Comparison of ENCODE assay signal across 21 mouse cellular contexts in genomic region chr1:143646219-143646618, GRCm38 (mm10). TPM values are rescaled to one million over a fixed set of nuclear protein-coding genes. Genes with fewer than 3 reads are reported as not detected.
DNase-seq lines count a peak whose midpoint lies in the region; ATAC-seq and TF ChIP-seq lines count a peak whose summit lies in the region.
"Had no signal": no experiment of that assay in that cellular context is flagged by ENCODE, and none has a peak within 500 bp of the region (broad histone marks: within the 10 kb centered on the region; RNA-seq: fewer than 3 reads in every experiment).

No protein-coding gene starts in this region.

- no peak for ATAC-seq in forebrain, embryonic 16.5 days
- no peak for ATAC-seq in neural tube, embryonic 13.5 days (ENCODE audit: low read depth)
- ATAC-seq in midbrain, postnatal 0 days (ENCODE audit: low FRiP score) = no peak
- ATAC-seq: forebrain, embryonic 14.5 days; intestine, embryonic 15.5 days; lung, postnatal 0 days had no signal

- no peaks in the 10 kb centered on the region for H3K27me3 ChIP-seq in forebrain, embryonic 16.5 days (replicated peaks; ENCODE audit: control insufficient read depth, insufficient read depth, low read length)
- H3K27me3 ChIP-seq in forebrain, embryonic 10.5 days (ENCODE audit: poor library complexity, severe bottlenecking) = no peaks in the 10 kb centered on the region
- H3K27me3 ChIP-seq in neural tube, embryonic 13.5 days = no peaks in the 10 kb centered on the region
- no peaks in the 10 kb centered on the region for H3K27me3 ChIP-seq in midbrain, postnatal 0 days (ENCODE audit: insufficient read depth, low read length)
- H3K27me3 ChIP-seq: embryonic facial prominence, embryonic 12.5 days; heart, embryonic 13.5 days; intestine, embryonic 15.5 days had no signal

- peaks cover 8% of the 10 kb centered on the region for H3K4me1 ChIP-seq in forebrain, embryonic 16.5 days (replicated peaks; ENCODE audit: control insufficient read depth, insufficient read depth, low read length)
- peaks cover under 1% of the 10 kb centered on the region; the same call in 1 of the 2 replicates for H3K4me1 ChIP-seq in forebrain, embryonic 10.5 days
- H3K4me1 ChIP-seq in neural tube, embryonic 13.5 days (replicated peaks) = peaks cover 14% of the 10 kb centered on the region; the same call in 1 of the 2 replicates
- H3K4me1 ChIP-seq in midbrain, postnatal 0 days (ENCODE audit: insufficient read depth, low read length) = no peaks in the 10 kb centered on the region
- H3K4me1 ChIP-seq: embryonic facial prominence, embryonic 12.5 days; heart, embryonic 13.5 days; intestine, embryonic 15.5 days had no signal

- WGBS in forebrain, embryonic 16.5 days = 83% methylated on average over 4 of the region's 4 CpGs
- 87% methylated on average over 4 of the region's 4 CpGs for WGBS in forebrain, embryonic 10.5 days
- 76% methylated on average over 4 of the region's 4 CpGs for WGBS in neural tube, embryonic 13.5 days
- 60% methylated on average over 4 of the region's 4 CpGs for WGBS in midbrain, postnatal 0 days

- H3K9me3 ChIP-seq in forebrain, embryonic 16.5 days (ENCODE audit: control insufficient read depth, low read length) = no peaks in the 10 kb centered on the region
- no peaks in the 10 kb centered on the region for H3K9me3 ChIP-seq in forebrain, embryonic 10.5 days
- H3K9me3 ChIP-seq in neural tube, embryonic 13.5 days = no peaks in the 10 kb centered on the region
- no peaks in the 10 kb centered on the region for H3K9me3 ChIP-seq in midbrain, postnatal 0 days (ENCODE audit: low read length)
- H3K9me3 ChIP-seq: embryonic facial prominence, embryonic 12.5 days; heart, embryonic 13.5 days; intestine, embryonic 15.5 days had no signal

- H3K9ac ChIP-seq in forebrain, embryonic 16.5 days (replicated peaks; ENCODE audit: low read depth, low read length) = no peak overlapping the region
- no peak overlapping the region for H3K9ac ChIP-seq in neural tube, embryonic 13.5 days
- H3K9ac ChIP-seq in midbrain, postnatal 0 days (replicated peaks; ENCODE audit: low read length, poor library complexity, severe bottlenecking) = no peak overlapping the region
- H3K9ac ChIP-seq: embryonic facial prominence, embryonic 12.5 days; heart, embryonic 13.5 days; intestine, embryonic 15.5 days had no signal

- H3K36me3 ChIP-seq in forebrain, embryonic 16.5 days (ENCODE audit: control insufficient read depth, insufficient read depth) = peaks cover 10% of the 10 kb centered on the region
- H3K36me3 ChIP-seq in forebrain, embryonic 10.5 days (replicated peaks) = peaks cover 13% of the 10 kb centered on the region
- H3K36me3 ChIP-seq in neural tube, embryonic 13.5 days = peaks cover 7% of the 10 kb centered on the region
- peaks cover 8% of the 10 kb centered on the region; the same call in 1 of the 2 replicates for H3K36me3 ChIP-seq in midbrain, postnatal 0 days (ENCODE audit: insufficient read depth, low read length)
- H3K36me3 ChIP-seq: intestine, embryonic 15.5 days had no signal

- no peak for DNase-seq in forebrain, embryonic 10.5 days (ENCODE audit: extremely low spot score, low spot score)
- DNase-seq in layer of hippocampus, adult 2 months (ENCODE audit: low spot score in 2 of 2) = no peak
- DNase-seq in layer of hippocampus, adult 9-10 months (ENCODE audit: low spot score) = no peak
- no peak for DNase-seq in neural tube, embryonic 10.5 days (ENCODE audit: extremely low spot score, low spot score)
- DNase-seq in midbrain, postnatal 0 days (ENCODE audit: low spot score) = no peak
- no peak for DNase-seq in heart, adult 11 months
- DNase-seq: adrenal gland, postnatal 36 days; heart, adult 18-20 months; heart, postnatal 36 days; kidney, adult 9 months; kidney, postnatal 25 days; liver; thymus, adult 2 months had no signal

- TF ChIP-seq CTCF in layer of hippocampus, adult 2 months (conservative IDR thresholded peaks at IDR 0.05) = no peak
- no peak for TF ChIP-seq CTCF in midbrain, postnatal 0 days (IDR thresholded peaks at IDR 0.05)

- H3K4me2 ChIP-seq in forebrain, embryonic 16.5 days (ENCODE audit: low read length) = 0 out of 2 replicates have a peak overlapping the region, but pooled peaks have one; percentile 17
- 0 out of 2 replicates have a peak overlapping the region, but pooled peaks have one; percentile 7 for H3K4me2 ChIP-seq in neural tube, embryonic 13.5 days
- peak overlapping the region; percentile 47 for H3K4me2 ChIP-seq in midbrain, postnatal 0 days (ENCODE audit: low read depth, low read length, poor library complexity, severe bottlenecking)
- H3K4me2 ChIP-seq: embryonic facial prominence, embryonic 12.5 days; heart, embryonic 13.5 days; intestine, embryonic 15.5 days had no signal

- no peak overlapping the region for H3K4me3 ChIP-seq in forebrain, embryonic 16.5 days (replicated peaks; ENCODE audit: low read length)
- H3K4me3 ChIP-seq in forebrain, embryonic 10.5 days = no peak overlapping the region
- peak overlapping the region; percentile 77 for H3K4me3 ChIP-seq in layer of hippocampus, adult 2 months
- H3K4me3 ChIP-seq in neural tube, embryonic 13.5 days = no peak overlapping the region
- H3K4me3 ChIP-seq in midbrain, postnatal 0 days (ENCODE audit: low read depth, low read length) = 0 out of 2 replicates have a peak overlapping the region, but pooled peaks have one; percentile 14
- H3K4me3 ChIP-seq: embryonic facial prominence, embryonic 12.5 days; erythroblast, embryonic 14.5 days; heart, embryonic 13.5 days; intestine, embryonic 15.5 days had no signal

- no peak overlapping the region for H3K27ac ChIP-seq in forebrain, embryonic 16.5 days (ENCODE audit: low read length)
- no peak overlapping the region for H3K27ac ChIP-seq in forebrain, embryonic 10.5 days
- peak overlapping the region; percentile 81 for H3K27ac ChIP-seq in layer of hippocampus, adult 2 months
- H3K27ac ChIP-seq in neural tube, embryonic 13.5 days (replicated peaks) = 0 out of 2 replicates have a peak overlapping the region, but pooled peaks have one; percentile 15
- no peak overlapping the region for H3K27ac ChIP-seq in midbrain, postnatal 0 days (ENCODE audit: low read depth, low read length)
- H3K27ac ChIP-seq: embryonic facial prominence, embryonic 12.5 days; heart, embryonic 13.5 days; intestine, embryonic 15.5 days had no signal

RNA-seq across cellular contexts. Expression of gene B3galt2, which starts 5.8 kb away (rescaled TPM):
- polyA plus RNA-seq in forebrain, embryonic 16.5 days (2015; fragmentation: Nextera tagmentation; extraction: Ambion mirVana) = 11.1 and 12.8 TPM in 2 replicates
- polyA plus RNA-seq in forebrain, embryonic 10.5 days (2016; fragmentation: Nextera tagmentation; extraction: Ambion mirVana) = 0.28 and 0.38 TPM in 2 replicates
- total RNA-seq in layer of hippocampus, adult 2 months (2021) = 10 to 100 TPM; 19.2 to 21.5 TPM
- 3.8 and 4.9 TPM in 2 replicates for polyA plus RNA-seq in neural tube, embryonic 13.5 days (2015; fragmentation: Nextera tagmentation; extraction: Ambion mirVana)
- 15.0 and 20.4 TPM in 2 replicates for total RNA-seq in midbrain, postnatal 0 days (2014; rRNA removed)
- 7.2 and 8.5 TPM in 2 replicates for polyA plus RNA-seq in midbrain, postnatal 0 days (2015; fragmentation: Nextera tagmentation; extraction: Ambion mirVana)

RNA-seq across cellular contexts. Expression of gene Cdc73, which starts 56.5 kb away (rescaled TPM):
- polyA plus RNA-seq in forebrain, embryonic 16.5 days (2015; fragmentation: Nextera tagmentation; extraction: Ambion mirVana) = 25.4 and 29.0 TPM in 2 replicates
- polyA plus RNA-seq in forebrain, embryonic 10.5 days (2016; fragmentation: Nextera tagmentation; extraction: Ambion mirVana) = 33.8 and 33.9 TPM in 2 replicates
- 10 to 100 TPM; 74.4 to 75.1 TPM for total RNA-seq in layer of hippocampus, adult 2 months (2021)
- polyA plus RNA-seq in neural tube, embryonic 13.5 days (2015; fragmentation: Nextera tagmentation; extraction: Ambion mirVana) = 20.6 and 23.3 TPM in 2 replicates
- total RNA-seq in midbrain, postnatal 0 days (2014; rRNA removed) = 7.8 and 11.6 TPM in 2 replicates
- 8.3 and 11.5 TPM in 2 replicates for polyA plus RNA-seq in midbrain, postnatal 0 days (2015; fragmentation: Nextera tagmentation; extraction: Ambion mirVana)

Comparison
In these comparisons a context has a peak if more than half of its experiments do, and no peak if none do; other contexts are left out.
1. H3K27ac ChIP-seq: peak in layer of hippocampus, adult 2 months (single experiment) and neural tube, embryonic 13.5 days (single experiment); none in forebrain, embryonic 16.5 days (single experiment), forebrain, embryonic 10.5 days (single experiment) and midbrain, postnatal 0 days (single experiment).
2. H3K4me3 ChIP-seq: peak in layer of hippocampus, adult 2 months (single experiment) and midbrain, postnatal 0 days (single experiment); none in forebrain, embryonic 16.5 days (single experiment), forebrain, embryonic 10.5 days (single experiment) and neural tube, embryonic 13.5 days (single experiment).
3. Peak in every context shown above with its lines, with median percentiles within 50 percentile points of each other: H3K4me2 ChIP-seq.